Mouse (Mus musculus) cerebellum, adult 8-10 months (tissue): ENCODE results near the gene Ptar1.
"Not testable (repeated sequence)": the region's sequence is repeated elsewhere in the genome, so short reads cannot be mapped to it uniquely, and the experiment has no call there.

ENCODE experiments used
- DNase-seq: peaks from one replicate; pipeline ENCODE4 v3.0.0; 2022

The Ptar1 gene

DNA sequence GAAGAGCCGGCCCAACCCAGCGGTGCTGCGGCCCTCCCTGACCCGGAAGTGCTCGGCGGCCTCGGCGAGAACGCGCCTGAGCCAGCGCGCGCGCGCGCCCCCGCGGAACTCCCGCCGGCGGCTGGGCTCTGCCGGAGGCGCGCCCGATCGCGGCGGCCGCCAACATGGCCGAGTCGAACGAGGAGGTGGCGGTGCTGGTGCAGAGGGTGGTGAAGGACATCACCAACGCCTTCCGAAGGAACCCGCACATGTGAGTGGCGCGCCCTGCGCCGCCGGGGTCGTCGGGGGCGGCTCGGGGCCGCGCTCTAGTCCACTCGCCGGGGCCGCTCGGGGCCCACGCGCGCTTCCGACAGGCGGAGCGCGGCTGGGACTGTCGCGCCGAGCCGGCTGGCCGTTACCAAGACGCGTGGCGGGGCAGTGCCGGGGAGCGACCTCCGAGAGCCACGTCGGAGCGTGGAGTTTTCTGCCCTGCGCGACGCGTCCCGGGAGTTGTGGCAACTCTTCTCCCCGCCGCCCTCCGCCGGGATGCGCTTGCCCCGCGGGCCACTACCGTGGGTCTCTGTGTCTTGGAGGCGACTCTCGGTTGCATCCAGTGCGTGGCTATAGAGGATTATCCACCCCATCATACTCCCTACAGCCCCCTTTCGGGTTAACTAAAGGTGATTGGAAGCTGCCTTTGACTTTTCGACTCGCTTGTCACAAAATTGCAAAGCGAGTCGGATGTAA lies at the start of gene Ptar1:
Gene Ptar1 (plus strand): TSS at position 134 of the 726 bp plus-strand sequence.
- peak; percentile 91 for DNase-seq

- no peak for DNase-seq
Observed at GRCm38 (mm10) chr19:23643819-23644218, 43.4 kb upstream of the Ptar1 start.

DNA sequence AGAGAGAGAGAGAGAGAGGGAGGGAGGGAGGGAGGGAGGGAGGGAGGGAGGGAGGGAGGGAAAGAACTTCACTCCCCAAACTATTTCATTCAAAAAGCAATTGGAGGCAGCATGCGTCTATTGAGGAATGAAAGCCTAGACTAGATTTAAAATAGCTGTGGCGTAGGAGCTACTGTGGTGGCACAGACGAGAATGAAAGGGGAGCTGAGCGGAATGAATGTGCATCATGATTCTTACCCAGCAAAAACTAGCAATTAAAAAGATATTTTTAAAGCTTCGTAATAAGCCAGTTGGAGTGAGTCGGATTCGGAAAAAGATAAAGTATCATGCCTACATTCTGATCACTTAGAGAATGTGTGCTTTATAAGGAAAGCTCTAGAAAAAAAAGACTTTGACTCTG lies 41.9 kb upstream of the Ptar1 start:
- DNase-seq = no peak

- no peak for DNase-seq
Observed at GRCm38 (mm10) chr19:23647308-23647707, 39.9 kb upstream of the Ptar1 start.

DNA sequence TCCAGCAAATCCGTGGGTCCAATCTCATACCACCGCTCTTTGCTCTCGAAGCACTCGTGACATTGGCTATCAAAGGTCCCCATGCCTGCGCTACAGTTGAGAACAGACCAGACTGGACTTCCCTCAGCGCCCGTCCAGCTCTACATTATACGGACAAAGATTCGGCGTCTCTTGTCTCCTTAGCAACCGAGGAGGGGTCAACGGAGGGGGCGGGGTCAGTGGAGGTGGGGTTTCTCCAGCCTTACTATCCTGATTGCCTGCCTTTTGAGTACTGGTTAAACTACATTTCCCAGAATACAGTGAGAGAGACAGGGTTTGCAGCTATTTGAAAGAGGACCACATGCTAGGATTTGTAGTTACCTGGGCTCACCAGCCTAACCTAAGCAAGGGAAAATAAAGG lies 34.6 kb upstream of the Ptar1 start, which contains the start of gene 1700028P14Rik:
Gene 1700028P14Rik (minus strand): TSS at position 169 of the 400 bp plus-strand sequence.
- peak; percentile 7 for DNase-seq

DNA sequence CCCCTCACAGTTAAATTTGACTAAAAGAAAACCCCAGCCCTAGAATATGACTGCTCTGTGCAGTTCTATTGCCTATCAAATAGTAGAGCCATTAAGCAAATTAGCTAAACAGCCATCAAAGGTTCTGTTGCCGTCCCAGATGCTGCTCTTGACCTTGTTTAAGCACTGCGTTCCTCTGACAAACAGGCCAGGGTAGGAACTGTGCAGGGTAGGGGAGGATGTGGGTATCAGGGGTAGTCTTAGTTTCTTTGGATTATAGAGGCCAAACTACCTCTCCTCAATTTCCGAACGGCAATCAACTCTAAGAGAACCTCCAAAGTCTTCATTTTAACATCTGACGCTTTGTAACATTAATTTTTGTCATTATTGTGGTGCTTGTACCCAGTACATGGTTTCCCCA lies 34.1 kb upstream of the Ptar1 start:
- no peak for DNase-seq

DNA sequence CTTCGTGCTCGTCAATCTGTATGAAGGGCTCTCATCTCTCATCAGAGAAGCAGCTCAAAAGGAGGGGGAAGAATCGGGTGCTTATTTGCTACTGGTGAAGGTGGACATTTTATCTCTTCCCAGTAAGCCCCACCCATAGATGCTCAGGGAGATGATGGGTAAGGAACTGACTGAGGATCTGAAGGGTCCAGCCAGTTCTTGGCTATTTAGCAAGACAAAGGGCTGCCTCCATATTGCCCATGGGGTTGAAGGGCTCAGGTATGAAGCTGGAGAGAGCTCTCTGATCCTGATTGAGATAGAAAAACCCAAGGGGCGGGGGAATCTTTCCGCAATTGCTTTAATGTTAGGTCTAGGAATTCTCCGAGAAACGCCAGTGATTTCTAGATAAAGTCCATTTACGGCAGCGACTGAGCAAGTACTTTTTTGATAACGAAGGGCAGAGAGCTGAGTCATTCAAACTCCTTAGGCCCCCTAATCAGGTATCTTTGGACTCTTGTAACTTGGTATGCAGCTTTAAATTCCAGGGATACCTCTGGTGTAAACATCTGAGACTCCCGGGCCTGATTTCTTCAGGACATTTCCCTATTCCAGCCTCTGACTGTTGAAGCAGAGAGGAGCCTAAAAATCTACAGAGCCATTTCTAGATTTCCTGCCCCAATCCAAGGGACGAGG lies 29.8 kb upstream of the Ptar1 start:
- no peak for DNase-seq

GRCm38 (mm10) chr19:23658350-23658749 lies 28.9 kb upstream of the Ptar1 start:
- no peak for DNase-seq

DNA sequence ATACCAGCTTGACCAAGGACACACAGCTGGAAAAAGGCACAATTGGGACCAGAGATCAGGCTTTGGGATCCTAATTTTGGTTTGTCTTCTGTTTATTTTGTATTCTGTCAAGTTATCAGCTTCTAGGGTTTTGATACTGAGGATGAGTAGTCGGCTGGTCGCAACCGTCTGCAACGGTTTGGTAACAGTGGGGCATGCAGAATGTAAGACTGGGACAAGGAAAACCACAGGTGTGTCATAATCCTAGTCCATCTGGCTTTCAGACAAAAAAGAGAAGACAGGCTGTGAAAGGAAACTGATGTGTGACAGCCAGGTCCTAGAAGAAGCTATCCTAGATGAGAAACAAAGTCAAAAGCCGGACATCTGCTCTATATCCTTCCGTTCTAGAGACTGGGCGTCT lies 23.1 kb upstream of the Ptar1 start:
- DNase-seq = no peak

DNA sequence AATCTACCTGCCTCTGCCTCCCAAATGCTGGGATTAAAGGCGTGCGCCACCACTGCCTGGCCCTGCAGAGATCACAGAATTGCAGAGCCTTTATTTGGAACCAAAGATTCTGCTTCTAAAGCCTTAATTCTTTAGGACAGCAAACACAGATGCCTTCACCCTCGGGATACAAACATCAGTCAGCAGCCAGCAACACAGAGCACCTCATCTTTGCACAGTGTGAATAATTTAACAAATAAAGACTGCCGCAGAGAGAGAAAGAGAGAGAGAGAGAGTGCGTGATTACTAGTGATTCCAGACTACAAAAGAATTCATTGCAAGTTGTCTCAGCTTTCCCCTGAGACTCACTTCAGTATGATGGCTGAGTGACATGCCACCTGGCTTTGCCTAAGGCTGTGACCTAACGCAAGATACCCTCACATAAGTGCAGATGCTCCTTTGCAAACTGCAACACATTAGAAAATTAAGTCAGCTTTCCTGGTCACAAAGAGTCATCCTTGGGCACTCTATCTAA lies 19.0 kb upstream of the Ptar1 start:
- no peak for DNase-seq

DNA sequence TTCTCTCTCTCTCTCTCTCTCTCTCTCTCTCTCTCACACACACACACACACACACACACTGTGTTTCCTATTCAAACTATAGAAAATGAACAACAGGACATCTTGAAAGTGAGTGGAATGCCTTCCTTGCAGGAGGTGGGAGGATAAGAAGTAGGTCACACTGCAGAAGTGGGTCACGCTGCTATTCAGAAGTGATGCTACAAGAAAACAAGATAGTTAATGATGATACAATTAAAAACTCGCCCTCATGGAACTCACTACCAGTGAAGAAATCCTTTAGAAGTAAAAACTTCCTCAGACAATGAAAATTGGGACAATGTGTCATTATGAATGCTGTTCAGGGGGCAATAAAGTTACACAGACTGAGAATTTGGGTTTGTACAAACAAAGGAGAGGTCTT lies 14.2 kb upstream of the Ptar1 start:
- no peak for DNase-seq

- DNase-seq = not testable (repeated sequence)
Observed at GRCm38 (mm10) chr19:23675656-23676055, 11.6 kb upstream of the Ptar1 start.

- no peak for DNase-seq
Observed at GRCm38 (mm10) chr19:23686962-23687295, 300 bp upstream of the Ptar1 start.

GRCm38 (mm10) chr19:23688421-23688946 lies 1.3 kb downstream of the Ptar1 start:
- DNase-seq = no peak

DNA sequence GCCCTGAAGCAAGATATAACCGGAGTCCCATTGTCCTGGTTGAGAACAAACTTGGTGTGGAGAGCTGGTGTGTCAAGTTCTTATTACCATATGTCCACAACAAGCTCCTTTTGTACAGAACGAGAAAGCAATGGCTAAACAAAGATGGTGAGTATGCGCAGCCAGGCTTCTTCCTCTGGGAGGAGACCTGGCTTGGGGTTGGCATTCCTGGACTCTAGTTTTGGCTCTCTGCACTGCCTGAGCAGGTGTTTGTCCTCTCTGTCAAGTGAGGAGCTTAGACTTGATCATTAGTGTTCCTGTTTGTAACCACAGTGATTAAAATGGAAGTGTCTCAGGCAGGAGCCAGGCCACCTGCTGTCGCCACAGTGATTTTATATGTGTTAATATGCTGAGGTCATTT lies 7.1 kb downstream of the Ptar1 start:
- DNase-seq = peak; percentile 67

DNA sequence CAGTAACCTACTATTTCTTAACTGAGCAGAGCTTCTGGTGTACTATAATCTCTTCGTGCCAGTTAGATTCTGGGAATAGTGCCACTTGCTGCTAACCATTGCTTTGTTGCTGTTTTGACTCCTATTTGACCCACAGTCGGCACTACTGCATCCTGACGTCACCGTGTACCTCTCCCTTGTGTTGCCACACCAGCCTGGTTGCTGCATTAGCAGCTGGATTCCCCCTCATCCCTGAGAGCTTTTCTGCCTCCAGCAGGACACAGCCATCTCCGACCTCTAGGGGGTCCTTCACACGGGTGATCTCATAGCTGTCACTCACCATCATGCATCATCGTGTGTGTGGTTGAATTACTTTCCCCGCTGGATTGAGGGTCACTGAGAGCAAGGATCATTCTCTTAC lies 10.6 kb downstream of the Ptar1 start:
- DNase-seq = no peak

DNA sequence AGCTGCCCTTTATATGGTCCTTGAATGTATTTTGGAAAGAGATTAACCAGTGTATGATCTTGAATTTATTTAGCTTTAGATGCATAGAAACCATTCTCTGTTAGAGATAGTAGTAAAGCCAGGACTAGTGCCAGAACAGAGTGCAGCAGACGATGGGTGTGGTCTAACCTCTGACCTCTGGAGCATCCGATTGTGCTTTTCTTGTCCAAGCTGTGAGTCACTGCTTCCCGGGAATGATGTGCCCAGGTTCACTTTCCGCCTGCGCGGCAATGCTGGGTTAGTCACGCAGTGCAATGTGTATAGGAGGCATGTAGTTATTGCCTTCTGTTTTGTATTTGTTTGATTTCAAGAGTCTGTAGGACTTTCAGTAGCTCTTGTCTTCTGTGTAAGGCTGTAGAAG lies 11.1 kb downstream of the Ptar1 start:
- no peak for DNase-seq

DNA sequence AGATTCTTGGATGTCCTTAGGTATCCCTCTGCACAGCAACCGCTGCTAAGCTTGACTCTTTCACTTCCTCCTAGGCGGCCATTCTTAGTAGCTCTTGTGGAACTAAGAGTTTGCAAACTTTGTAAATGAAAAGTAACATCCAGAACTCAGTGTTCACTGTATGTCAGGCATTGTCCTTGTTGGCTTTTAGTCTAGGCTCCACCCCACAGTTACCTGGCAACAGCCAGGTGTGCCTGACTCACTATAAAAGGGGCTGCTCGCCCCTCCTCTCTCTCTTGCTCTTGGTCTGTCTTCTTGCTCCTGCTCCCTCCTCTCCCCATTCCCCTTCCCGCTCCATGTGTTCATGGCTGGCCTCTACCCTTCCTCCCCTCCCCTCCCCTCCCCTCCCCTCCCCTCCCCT lies 11.9 kb downstream of the Ptar1 start:
- DNase-seq = no peak

DNA sequence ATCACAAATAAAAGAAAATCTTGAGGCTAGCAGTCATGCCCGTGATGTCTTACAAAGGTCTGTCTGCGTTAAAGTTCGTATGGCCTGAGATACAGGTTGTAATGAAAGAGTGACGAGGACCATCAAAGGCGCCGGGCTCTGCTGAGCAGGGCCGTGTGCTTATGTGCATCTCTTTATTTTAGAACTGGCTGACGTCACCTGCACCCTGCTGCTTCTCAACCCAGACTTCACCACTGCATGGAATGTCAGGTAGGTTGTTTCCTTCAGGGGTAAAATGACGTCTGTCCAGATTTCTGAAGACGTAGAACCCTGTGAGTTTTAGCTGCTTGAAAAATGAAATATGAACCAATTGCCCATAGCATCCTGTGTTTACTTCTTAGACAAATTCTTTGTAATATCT lies 15.7 kb downstream of the Ptar1 start:
- no peak for DNase-seq

- DNase-seq = no peak
Observed at GRCm38 (mm10) chr19:23705383-23705782, 18.2 kb downstream of the Ptar1 start.

- DNase-seq = no peak
Observed at GRCm38 (mm10) chr19:23746506-23746905, 59.3 kb downstream of the Ptar1 start.

DNA sequence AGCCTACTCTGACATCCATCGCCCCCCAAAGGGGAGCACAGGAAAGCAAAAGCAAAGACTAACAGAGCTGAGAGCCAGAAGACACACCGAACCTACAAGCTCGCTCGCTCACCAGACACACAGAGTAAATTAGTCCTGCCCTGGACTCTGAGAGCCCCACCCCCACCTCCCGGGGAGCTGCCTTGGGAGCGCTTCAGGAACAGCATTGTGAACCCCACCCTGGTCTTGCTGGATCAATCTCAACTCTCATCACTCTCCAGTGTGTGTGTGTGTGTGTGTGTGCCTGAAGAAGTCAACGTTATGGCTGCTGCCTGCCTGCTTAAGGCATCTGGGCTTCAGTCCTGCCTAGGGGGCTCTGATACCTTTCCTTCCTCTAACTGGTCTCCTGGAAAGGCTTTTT lies 69.8 kb downstream of the Ptar1 start:
- no peak for DNase-seq

DNA sequence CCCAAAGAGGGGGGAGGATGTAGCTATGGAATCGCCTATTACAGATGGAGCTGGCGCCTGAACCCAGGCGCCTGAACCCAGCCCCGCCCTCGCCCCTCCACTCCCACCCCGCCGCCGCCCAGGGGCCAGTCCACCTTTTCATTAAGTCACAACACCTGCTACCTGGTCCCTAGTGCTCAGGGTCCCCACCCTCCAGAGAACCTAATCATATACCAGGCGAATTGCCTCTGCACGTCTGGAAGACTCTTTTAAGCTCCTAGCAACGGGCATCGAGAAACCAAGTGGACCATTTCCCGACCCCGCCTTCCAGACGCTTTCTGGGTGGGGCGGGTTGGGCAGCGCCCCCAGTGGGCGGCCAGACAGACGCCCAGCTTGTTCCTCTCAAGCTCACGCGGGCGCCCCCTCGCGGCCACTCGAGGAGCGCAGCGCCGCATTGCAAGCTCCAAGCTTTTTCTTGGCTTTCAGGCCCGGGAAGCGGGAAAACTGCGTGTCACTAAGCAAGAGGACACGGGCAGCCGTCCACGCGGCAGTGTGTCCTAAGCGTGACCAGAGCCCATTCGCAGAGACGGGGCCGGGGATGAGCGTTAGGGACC lies 70.8 kb downstream of the Ptar1 start:
- DNase-seq = peak; percentile 97
